Mouse (Mus musculus): ENCODE measurements around the gene Usp19. TPM values are rescaled to one million over a fixed set of nuclear protein-coding genes. Genes with fewer than 3 reads are reported as not detected.

The Usp19 gene
- polyA plus RNA-seq, 1 experiment = 10.7 TPM

- Histone ChIP-seq H3K4me3 (replicated peaks) (peak overlapping the region; percentile 71), H3K4me1 (ENCODE audit: control insufficient read depth) (peaks cover 77% of the 10 kb centered on the region)
- no peak for TF ChIP-seq GATA1 (IDR thresholded peaks at IDR 0.05; ENCODE audit: low read length)
- TF ChIP-seq TAL1 (IDR thresholded peaks at IDR 0.05; ENCODE audit: low read length) = no peak
These were observed 37.5 kb upstream of the Usp19 start for GRCm38 (mm10) chr9:108452911-108453310.

DNA sequence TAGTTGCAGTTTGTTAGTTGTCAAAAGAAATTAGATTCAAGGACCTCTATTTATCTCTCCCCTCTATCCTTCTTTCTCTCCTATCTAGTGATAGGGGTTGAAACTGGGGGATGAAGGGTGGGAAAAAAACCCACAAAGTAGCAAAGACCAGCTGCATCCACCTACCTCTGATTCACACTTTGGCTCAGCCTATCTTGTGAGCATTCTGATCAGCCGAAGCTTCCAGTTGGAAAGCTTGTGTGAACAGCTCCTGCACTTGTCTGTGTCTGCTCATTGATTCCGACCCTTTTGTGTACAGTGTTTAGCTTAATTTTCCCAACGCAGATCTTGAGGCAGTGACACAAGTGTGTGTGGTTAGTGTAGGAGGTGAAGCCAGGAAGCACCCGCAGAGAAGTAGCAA is 36.9 kb upstream of the Usp19 start:
- peaks cover 75% of the 10 kb centered on the region for H3K4me1 ChIP-seq (ENCODE audit: control insufficient read depth)
- TF ChIP-seq TAL1 (IDR thresholded peaks at IDR 0.05; ENCODE audit: low read length) (no peak), GATA1 (IDR thresholded peaks at IDR 0.05; ENCODE audit: low read length) (no peak)
- no peaks in the 10 kb centered on the region for H3K27me3 ChIP-seq (ENCODE audit: control insufficient read depth)
- no peak overlapping the region for H3K4me3 ChIP-seq (replicated peaks)
- peaks cover 2% of the 10 kb centered on the region; the same call in 1 of the 2 replicates for H3K9me3 ChIP-seq (ENCODE audit: control insufficient read depth, low read length)
- H3K36me3 ChIP-seq (ENCODE audit: control insufficient read depth) = peaks cover 20% of the 10 kb centered on the region

More at GRCm38 (mm10) chr9:108452911-108453310, 37.5 kb upstream of the Usp19 start:
- peaks cover 25% of the 10 kb centered on the region for H3K36me3 ChIP-seq (ENCODE audit: control insufficient read depth)
- H3K9me3 ChIP-seq (ENCODE audit: control insufficient read depth, low read length) = peaks cover 2% of the 10 kb centered on the region; the same call in 1 of the 2 replicates
- no peaks in the 10 kb centered on the region for H3K27me3 ChIP-seq (ENCODE audit: control insufficient read depth)

GRCm38 (mm10) chr9:108454429-108454828 is 36.0 kb upstream of the Usp19 start:
- no peak overlapping the region for H3K4me3 ChIP-seq (replicated peaks)
- H3K4me1 ChIP-seq (ENCODE audit: control insufficient read depth) = peaks cover 65% of the 10 kb centered on the region
- TF ChIP-seq GATA1 (IDR thresholded peaks at IDR 0.05; ENCODE audit: low read length) = no peak
- TF ChIP-seq TAL1 (IDR thresholded peaks at IDR 0.05; ENCODE audit: low read length) = no peak
- H3K9me3 ChIP-seq (ENCODE audit: control insufficient read depth, low read length) = peaks cover 2% of the 10 kb centered on the region; the same call in 1 of the 2 replicates
- H3K27me3 ChIP-seq (ENCODE audit: control insufficient read depth) = no peaks in the 10 kb centered on the region
- peaks cover 10% of the 10 kb centered on the region for H3K36me3 ChIP-seq (ENCODE audit: control insufficient read depth)

DNA sequence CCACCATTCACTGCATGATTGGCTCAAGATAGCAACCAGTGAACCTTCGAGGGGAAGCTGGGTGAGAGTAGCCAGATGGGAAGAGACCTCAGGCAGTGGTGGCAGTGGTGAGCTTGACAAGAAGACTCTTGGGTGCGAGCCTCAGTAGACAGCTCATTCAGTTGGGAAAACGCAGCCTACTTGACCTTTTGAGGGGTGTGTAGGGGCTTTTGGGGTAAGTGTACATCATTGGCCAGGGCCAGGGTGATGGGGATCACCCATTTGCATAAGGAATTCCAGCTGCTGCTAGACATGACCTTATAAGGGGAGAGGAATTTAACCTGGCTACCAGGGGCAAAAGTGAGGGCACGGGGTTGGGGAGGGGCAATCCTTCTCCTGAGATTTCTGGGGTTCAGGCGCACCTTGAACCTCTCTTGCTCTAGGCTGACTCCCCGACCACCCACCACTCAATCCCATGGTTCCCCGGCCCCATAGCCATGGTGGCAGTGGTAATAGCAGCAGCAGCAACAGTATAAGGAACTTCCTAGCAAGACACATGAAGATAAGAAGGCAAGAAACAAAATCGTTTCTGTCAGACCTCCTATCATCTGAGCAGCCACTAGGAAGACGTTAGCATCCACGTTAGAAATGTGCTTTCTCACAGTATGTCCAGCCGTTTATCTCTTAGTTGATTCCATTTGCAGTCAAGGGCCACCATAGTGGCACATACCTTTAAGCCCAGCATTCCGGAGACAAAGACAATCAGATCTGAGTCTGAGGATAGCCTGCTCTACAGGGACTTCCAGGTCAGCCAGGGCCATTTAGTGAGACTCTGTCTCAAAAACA is 34.4 kb upstream of the Usp19 start:
- Histone ChIP-seq H3K9me3 (ENCODE audit: control insufficient read depth, low read length) (peaks cover 8% of the 10 kb centered on the region), H3K4me3 (replicated peaks) (no peak overlapping the region), H3K27me3 (ENCODE audit: control insufficient read depth) (no peaks in the 10 kb centered on the region), H3K36me3 (ENCODE audit: control insufficient read depth) (peaks cover 1% of the 10 kb centered on the region), H3K4me1 (ENCODE audit: control insufficient read depth) (peaks cover 63% of the 10 kb centered on the region)
- TF ChIP-seq TAL1 (IDR thresholded peaks at IDR 0.05; ENCODE audit: low read length) (no peak), GATA1 (IDR thresholded peaks at IDR 0.05; ENCODE audit: low read length) (no peak)

- no peak for TF ChIP-seq TAL1 (IDR thresholded peaks at IDR 0.05; ENCODE audit: low read length)
- TF ChIP-seq GATA1 (IDR thresholded peaks at IDR 0.05; ENCODE audit: low read length) = no peak
- no peaks in the 10 kb centered on the region for H3K27me3 ChIP-seq (ENCODE audit: control insufficient read depth)
- H3K4me1 ChIP-seq (ENCODE audit: control insufficient read depth) = peaks cover 63% of the 10 kb centered on the region
These were observed 33.4 kb upstream of the Usp19 start for GRCm38 (mm10) chr9:108456953-108457352.

DNA sequence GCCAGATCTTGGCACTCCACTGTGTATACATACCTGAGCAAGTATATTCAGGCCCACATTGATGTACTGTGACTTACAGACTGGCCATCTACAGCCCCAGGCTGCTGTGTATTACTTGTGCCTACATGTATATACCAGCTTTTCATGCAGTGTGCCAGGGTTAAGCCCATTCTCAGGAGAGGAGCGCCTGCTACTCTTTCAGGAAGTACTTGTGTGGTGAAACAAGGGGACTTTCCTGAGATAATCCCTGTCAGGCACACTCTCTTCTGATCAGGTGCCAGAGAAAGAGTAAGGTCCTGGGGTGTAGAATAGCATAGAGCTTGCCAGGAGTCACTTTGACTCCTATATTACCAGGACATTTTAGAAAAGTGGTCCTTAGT is 30.5 kb upstream of the Usp19 start:
- TF ChIP-seq TAL1 (IDR thresholded peaks at IDR 0.05; ENCODE audit: low read length) (no peak), GATA1 (IDR thresholded peaks at IDR 0.05; ENCODE audit: low read length) (no peak)
- H3K27me3 ChIP-seq (ENCODE audit: control insufficient read depth) = no peaks in the 10 kb centered on the region
- H3K9me3 ChIP-seq (ENCODE audit: control insufficient read depth, low read length) = peaks cover 6% of the 10 kb centered on the region
- peak overlapping the region; percentile 82 for H3K4me3 ChIP-seq (replicated peaks)
- H3K4me1 ChIP-seq (ENCODE audit: control insufficient read depth) = peaks cover 44% of the 10 kb centered on the region
- H3K36me3 ChIP-seq (ENCODE audit: control insufficient read depth) = peaks cover 31% of the 10 kb centered on the region

More at GRCm38 (mm10) chr9:108456953-108457352, 33.4 kb upstream of the Usp19 start:
- Histone ChIP-seq H3K9me3 (ENCODE audit: control insufficient read depth, low read length) (peaks cover 8% of the 10 kb centered on the region), H3K36me3 (ENCODE audit: control insufficient read depth) (peaks cover 3% of the 10 kb centered on the region; the same call in 1 of the 2 replicates), H3K4me3 (replicated peaks) (no peak overlapping the region)

DNA sequence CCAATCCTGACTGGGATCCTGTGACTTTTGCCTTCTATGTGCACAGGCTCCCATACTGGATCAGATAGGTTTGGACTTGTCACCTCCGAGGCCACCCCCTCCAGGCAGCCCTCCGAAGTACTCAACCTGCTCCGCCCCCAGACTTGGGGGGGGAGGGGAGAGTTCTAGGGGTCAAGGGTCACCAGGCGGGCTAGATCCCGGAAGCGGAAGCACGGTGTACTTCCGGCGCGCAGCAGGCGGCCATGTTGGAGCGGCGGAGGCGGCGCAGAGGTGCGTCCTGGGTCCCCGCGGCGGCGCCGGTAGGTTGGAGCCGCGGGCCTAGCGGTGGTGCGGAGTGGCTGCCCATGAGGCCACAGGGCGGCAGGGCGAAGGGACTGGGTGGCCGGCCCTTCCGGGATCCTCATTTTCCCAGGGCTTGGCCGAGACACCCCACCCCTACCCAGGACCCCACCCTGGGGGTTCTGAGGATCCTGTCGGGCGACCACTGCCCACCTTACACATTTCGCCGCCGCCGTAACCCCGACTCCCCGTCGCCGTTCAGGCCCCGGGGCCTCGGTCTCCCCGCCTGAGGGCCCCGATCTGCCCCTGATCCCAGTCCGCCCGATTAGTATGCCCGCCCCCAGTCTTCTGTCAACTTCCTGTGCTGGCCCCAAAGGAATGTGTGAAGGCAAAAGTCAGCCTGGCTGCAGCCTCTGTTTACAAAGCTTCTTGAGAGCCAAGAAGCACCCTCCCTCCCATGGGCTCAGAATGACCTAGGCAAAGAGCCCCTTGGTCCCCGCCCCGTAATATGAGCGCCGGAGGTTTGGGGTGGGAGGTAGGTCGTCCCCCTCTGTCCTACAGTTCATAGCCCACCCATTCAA is 29.9 kb upstream of the Usp19 start, which contains the start of gene Ccdc71:
TSS of gene Ccdc71 (plus strand) at position 209 of the 860 bp plus-strand sequence.
- Histone ChIP-seq H3K4me1 (ENCODE audit: control insufficient read depth) (peaks cover 41% of the 10 kb centered on the region), H3K9me3 (ENCODE audit: control insufficient read depth, low read length) (peaks cover 6% of the 10 kb centered on the region; the same call in 1 of the 2 replicates), H3K36me3 (ENCODE audit: control insufficient read depth) (peaks cover 37% of the 10 kb centered on the region), H3K4me3 (replicated peaks) (peak within 1 kb of the TSS; percentile 82), H3K27me3 (ENCODE audit: control insufficient read depth) (no peaks in the 10 kb centered on the region)
- TF ChIP-seq TAL1 (IDR thresholded peaks at IDR 0.05; ENCODE audit: low read length) = no peak

DNA sequence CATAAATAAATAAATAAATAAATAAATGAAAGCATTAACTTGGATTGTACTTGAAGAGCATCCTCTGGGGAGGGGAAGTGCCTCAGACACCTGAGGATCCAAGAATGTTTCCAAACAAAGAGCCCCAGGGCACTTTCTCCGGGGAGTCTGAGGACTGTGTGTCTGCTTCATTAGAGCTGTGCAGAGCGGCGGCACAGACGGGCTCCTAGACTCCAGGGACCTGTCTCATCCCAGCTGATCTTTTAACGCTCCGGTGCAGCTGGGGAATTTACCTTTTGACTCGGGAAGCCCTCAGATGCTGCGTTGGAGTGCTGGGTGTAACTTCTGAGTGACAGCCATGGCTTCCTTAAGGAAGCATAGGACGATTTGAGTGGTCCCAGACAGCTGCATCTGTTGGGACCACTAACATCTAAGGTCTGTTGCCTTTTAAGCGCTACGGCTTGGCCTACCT is 29.2 kb upstream of the Usp19 start, which contains the start of gene Klhdc8b:
TSS of gene Klhdc8b (minus strand) at position 401 of the 451 bp plus-strand sequence.
- Histone ChIP-seq H3K9me3 (ENCODE audit: control insufficient read depth, low read length) (peaks cover 6% of the 10 kb centered on the region; the same call in 1 of the 2 replicates), H3K27me3 (ENCODE audit: control insufficient read depth) (no peaks in the 10 kb centered on the region), H3K4me1 (ENCODE audit: control insufficient read depth) (peaks cover 35% of the 10 kb centered on the region), H3K36me3 (ENCODE audit: control insufficient read depth) (peaks cover 43% of the 10 kb centered on the region), H3K4me3 (replicated peaks) (peak within 1 kb of the TSS; percentile 82)
- TF ChIP-seq GATA1 (IDR thresholded peaks at IDR 0.05; ENCODE audit: low read length) = no peak
- TF ChIP-seq TAL1 (IDR thresholded peaks at IDR 0.05; ENCODE audit: low read length) = no peak

Measured in erythroblast, embryonic 14.5 days (primary cell).